Mouse (Mus musculus) mesoderm, embryonic 11.5 days (tissue): ENCODE results near the gene Gm9903.

ENCODE experiments used
- DNase-seq: peaks from one replicate; pipeline ENCODE4 v3.0.0-alpha.2; 2012; ENCODE audit warnings: low read depth, low spot score

Gene Gm9903

GRCm38 (mm10) chr5:33629301-33629987 lies at the start of gene Gm9903, which contains the start of gene Fam53a:
Gene Gm9903 (plus strand): TSS chr5:33629925.
Gene Fam53a (minus strand): TSS chr5:33629635.
- DNase-seq: peak; percentile 97

DNA sequence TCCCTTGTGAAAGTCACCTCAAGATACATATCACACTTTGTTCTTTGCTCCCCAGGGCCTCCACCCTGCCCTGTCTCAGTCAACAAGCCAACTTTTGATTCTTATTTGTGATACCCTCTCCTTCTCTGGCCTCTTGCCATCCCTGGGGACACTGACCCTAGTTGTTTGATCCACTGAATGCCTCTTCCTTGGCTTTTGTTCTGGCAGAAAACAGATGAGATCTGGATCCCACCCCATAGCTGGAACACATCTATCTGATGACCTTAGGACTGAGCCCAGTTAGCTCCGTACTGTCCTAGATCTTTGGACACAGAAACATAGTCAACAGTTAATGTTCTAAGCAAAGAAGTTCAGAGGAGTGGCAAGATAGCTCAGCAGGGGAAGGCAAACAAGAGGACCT lies 49.4 kb upstream of the Gm9903 start:
- DNase-seq: no peak

DNA sequence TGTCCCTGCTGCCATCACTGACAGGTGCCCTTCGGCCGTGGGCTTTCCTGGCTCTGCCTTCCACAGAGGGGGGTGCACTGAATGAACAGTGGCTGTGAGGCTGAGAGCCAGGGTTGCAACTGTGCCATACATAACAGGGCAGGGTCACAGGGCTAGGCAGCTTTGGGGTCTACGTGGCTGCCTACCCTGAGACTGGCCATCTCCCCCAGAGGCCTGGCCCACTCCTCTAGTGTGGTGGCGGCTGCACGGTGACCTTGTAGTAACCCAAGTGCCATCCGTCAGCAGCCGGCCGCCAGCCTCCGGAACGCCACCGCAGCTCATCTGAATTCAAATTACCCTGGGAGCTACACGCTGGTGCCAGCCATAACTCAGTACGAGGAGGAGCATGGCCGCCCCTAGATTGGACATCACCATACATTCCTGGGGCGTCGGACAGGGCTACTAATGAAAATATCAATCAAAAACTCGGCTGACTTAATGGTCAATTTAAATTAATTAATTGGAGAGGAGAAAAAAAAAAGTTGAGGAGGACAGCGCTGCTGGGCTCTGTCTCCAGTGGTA lies 42.1 kb upstream of the Gm9903 start:
- peak; percentile 22 for DNase-seq

- no peak for DNase-seq
Observed at GRCm38 (mm10) chr5:33588066-33588465, 41.7 kb upstream of the Gm9903 start.

- DNase-seq: peak; percentile 90
Observed at GRCm38 (mm10) chr5:33589221-33589888, 40.4 kb upstream of the Gm9903 start.

DNA sequence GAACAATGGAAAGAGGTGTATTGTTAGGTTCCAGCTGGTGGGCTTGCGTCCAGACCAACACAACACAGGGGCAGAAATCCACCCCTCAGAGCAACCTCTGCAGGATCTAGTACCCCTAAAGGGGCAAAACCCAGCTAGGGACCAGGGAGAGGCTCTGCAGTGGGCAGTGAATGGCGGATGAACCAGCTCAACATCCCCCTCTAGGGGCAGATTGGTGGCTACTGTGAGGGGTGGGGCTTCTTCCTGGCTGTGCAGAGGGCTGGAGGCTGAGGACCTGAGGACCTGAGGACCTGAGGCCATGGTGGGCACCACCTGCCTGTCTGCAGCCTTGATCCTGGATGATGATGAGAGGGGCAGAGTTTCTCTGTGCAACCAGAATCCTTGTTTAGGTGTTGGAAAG lies 36.1 kb upstream of the Gm9903 start:
- DNase-seq: peak; percentile 25

GRCm38 (mm10) chr5:33605314-33605713 lies 24.4 kb upstream of the Gm9903 start:
- DNase-seq: no peak

- DNase-seq: no peak
Observed at GRCm38 (mm10) chr5:33606631-33607030, 23.1 kb upstream of the Gm9903 start.

- DNase-seq: no peak
Observed at GRCm38 (mm10) chr5:33607434-33607833, 22.3 kb upstream of the Gm9903 start.

- no peak for DNase-seq
Observed at GRCm38 (mm10) chr5:33609226-33609625, 20.5 kb upstream of the Gm9903 start.

GRCm38 (mm10) chr5:33611795-33612194 lies 17.9 kb upstream of the Gm9903 start:
- no peak for DNase-seq

- DNase-seq: no peak
Observed at GRCm38 (mm10) chr5:33614391-33614790, 15.3 kb upstream of the Gm9903 start.

- no peak for DNase-seq
Observed at GRCm38 (mm10) chr5:33622671-33623070, 7.1 kb upstream of the Gm9903 start.

DNA sequence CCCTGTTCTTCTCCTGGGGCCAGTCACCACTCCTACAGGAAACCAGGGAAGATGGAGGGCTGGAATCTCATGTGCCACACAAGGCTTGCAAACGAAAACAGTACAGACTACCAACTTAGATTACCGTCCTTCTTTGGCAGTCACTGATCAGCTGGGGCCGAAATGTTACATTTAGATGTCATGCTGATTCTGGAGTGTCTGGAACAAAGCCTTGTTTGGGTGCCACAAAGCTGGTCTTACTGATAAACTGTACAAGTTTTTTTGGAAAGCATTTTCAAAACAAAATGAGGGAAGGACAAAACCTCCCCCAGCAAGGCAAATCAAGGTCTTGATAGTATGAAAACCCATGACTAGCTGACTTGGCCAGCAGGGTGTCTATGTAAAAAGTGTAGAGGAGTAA lies 6.0 kb upstream of the Gm9903 start:
- DNase-seq: no peak

- DNase-seq: no peak
Observed at GRCm38 (mm10) chr5:33627968-33628367, 1.8 kb upstream of the Gm9903 start.

GRCm38 (mm10) chr5:33628820-33629300 lies 865 bp upstream of the Gm9903 start:
- peak; percentile 63 for DNase-seq

GRCm38 (mm10) chr5:33630061-33630460 lies 336 bp downstream of the Gm9903 start:
- no peak for DNase-seq

DNA sequence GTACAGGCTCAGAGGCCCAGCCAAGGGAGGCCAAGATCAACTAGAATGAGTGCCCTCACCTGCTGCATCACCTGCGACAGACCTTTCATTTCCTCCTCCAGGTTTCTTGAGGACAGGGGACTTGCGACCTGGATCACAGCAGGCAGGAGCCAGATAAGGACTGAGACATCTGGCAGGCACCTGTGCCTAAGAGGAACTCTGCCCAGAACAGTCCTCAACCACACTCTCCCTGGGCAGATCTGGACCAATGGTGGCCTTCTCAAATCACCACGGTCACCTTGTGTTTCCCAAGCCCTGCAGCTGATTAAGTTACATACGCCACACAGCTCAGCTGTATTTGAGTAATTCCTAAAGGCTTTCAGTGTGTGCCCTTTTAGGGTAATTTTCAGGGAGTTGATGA lies 890 bp downstream of the Gm9903 start:
- DNase-seq: no peak

GRCm38 (mm10) chr5:33632526-33632925 lies 2.8 kb downstream of the Gm9903 start:
- no peak for DNase-seq

- no peak for DNase-seq
Observed at GRCm38 (mm10) chr5:33635361-33635760, 5.6 kb downstream of the Gm9903 start.

DNA sequence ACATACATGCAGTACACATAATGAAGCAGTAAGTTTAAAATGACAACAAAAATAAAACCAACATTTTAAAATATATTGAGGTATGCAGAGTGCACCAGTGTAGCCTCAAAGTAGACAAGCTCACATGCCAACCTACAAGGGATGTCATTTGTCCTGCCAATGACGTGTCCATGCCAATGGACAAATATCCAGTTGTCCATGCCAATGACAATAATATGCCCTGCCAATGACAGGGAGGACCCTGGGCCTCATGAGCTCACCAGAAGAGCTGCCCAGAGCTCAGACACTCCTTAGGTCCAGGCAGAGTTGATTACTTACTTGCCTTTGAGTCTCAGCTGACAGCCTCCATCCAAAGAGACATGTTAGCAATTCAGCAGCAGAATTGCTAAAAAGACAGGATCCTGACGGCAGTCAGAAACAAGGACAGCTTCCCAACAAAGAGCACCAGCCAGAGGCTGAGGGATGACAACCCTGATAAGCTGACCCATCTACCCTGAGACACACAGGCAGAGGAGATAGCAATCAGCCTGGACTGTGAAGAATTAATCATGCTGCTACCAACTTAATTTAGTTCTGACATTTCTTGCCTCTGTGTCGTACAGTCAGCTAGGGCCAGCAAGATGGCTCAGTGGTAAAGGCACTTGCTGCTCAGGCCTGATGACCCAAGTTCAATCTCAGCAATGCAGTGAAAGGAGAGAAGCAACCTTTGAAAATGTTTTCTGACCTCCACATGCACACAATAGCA lies 8.1 kb downstream of the Gm9903 start:
- DNase-seq: no peak

DNA sequence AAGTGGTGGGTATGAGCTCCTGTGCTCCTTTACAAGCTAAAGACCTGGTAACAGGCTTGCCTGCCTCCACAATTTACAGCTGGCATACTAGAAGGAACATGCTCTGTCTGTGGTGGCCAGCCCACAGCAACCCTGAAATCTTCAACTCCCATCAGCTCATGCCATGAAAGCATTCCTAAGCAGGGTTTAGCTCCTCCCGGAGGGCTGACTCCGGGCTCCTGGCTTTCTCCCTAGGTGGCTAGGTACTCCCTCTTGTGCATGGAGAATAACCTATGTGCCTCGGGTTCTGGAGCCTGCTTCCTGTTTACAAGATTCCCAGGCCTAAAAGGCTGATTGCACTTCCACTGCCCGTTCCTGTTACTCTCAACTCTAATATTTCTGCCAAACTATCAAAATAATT lies 9.1 kb downstream of the Gm9903 start:
- no peak for DNase-seq
